ENCODE assay signal across 16 mouse cellular contexts in genomic region chr6:120090712-120091248, GRCm38 (mm10). TPM values are rescaled to one million over a fixed set of nuclear protein-coding genes. Genes with fewer than 3 reads are reported as not detected.
DNase-seq lines count a peak whose midpoint lies in the region; ATAC-seq lines count a peak whose summit lies in the region.
"Had no signal": no experiment of that assay in that cellular context is flagged by ENCODE, and none has a peak within 500 bp of the region (broad histone marks: within the 10 kb centered on the region; RNA-seq: fewer than 3 reads in every experiment).

No protein-coding gene starts in this region.

- 0 out of 2 replicates have a peak, but pooled peaks cover 7% of the 10 kb centered on the region for H3K4me1 ChIP-seq in heart, embryonic 12.5 days (replicated peaks)
- H3K4me1 ChIP-seq in forebrain, embryonic 15.5 days, result no peaks in the 10 kb centered on the region
- H3K4me1 ChIP-seq: liver, embryonic 13.5 days had no signal

- no peak overlapping the region for H3K9ac ChIP-seq in heart, embryonic 12.5 days
- H3K9ac ChIP-seq in forebrain, embryonic 15.5 days (replicated peaks), result no peak overlapping the region
- H3K9ac ChIP-seq: liver, embryonic 13.5 days had no signal

- WGBS in heart, embryonic 12.5 days, result 57% methylated on average over 15 of the region's 15 CpGs
- 75% methylated on average over 15 of the region's 15 CpGs for WGBS in forebrain, embryonic 15.5 days

- H3K27me3 ChIP-seq in heart, embryonic 12.5 days (replicated peaks), result no peaks in the 10 kb centered on the region
- H3K27me3 ChIP-seq in forebrain, embryonic 15.5 days, result no peaks in the 10 kb centered on the region
- H3K27me3 ChIP-seq: liver, embryonic 13.5 days had no signal

- H3K27ac ChIP-seq in heart, embryonic 12.5 days (ENCODE audit: poor library complexity, severe bottlenecking), result no peak overlapping the region
- H3K27ac ChIP-seq in forebrain, embryonic 15.5 days (replicated peaks), result no peak overlapping the region
- H3K27ac ChIP-seq: hindbrain, postnatal 0 days; liver, embryonic 13.5 days; stomach, postnatal 0 days had no signal

- H3K4me2 ChIP-seq in heart, embryonic 12.5 days, result no peak overlapping the region
- no peak overlapping the region for H3K4me2 ChIP-seq in forebrain, embryonic 15.5 days (replicated peaks)
- H3K4me2 ChIP-seq: liver, embryonic 13.5 days had no signal

- no peak for ATAC-seq in heart, embryonic 12.5 days (ENCODE audit: insufficient number of reproducible peaks, low FRiP score)
- ATAC-seq in forebrain, embryonic 15.5 days (replicated peaks), result no peak
- ATAC-seq: hindbrain, postnatal 0 days had no signal

- DNase-seq in heart, adult 18-20 months, result peak; percentile 49 to 69
- peak; percentile 85 for DNase-seq in R1 (ENCODE audit: low read depth, low spot score)
- peak; percentile 50 for DNase-seq in heart, adult 8-10 months (ENCODE audit: low spot score)
- peak; percentile 37 to 44 for DNase-seq in kidney, postnatal 36 days
- DNase-seq in right cerebral cortex, adult 2 months (ENCODE audit: low spot score in 2 of 2), result no peak
- no peak for DNase-seq in frontal cortex, postnatal 36 days (ENCODE audit: low spot score in 2 of 2)
- DNase-seq: cerebellum, adult 9-10 months; liver, embryonic 13.5 days; thymus, postnatal 4 days had no signal

- H3K36me3 ChIP-seq in heart, embryonic 12.5 days, result no peaks in the 10 kb centered on the region
- H3K36me3 ChIP-seq in forebrain, embryonic 15.5 days, result no peaks in the 10 kb centered on the region
- H3K36me3 ChIP-seq: liver, embryonic 13.5 days had no signal

- no peak overlapping the region for H3K4me3 ChIP-seq in heart, embryonic 12.5 days
- no peak overlapping the region for H3K4me3 ChIP-seq in forebrain, embryonic 15.5 days
- H3K4me3 ChIP-seq: erythroblast, embryonic 14.5 days; liver, embryonic 13.5 days had no signal

- no peaks in the 10 kb centered on the region for H3K9me3 ChIP-seq in heart, embryonic 12.5 days (replicated peaks)
- H3K9me3 ChIP-seq in forebrain, embryonic 15.5 days, result no peaks in the 10 kb centered on the region
- H3K9me3 ChIP-seq: liver, embryonic 13.5 days had no signal

RNA-seq across cellular contexts. Expression of gene Ninj2, which starts 2.4 kb away (rescaled TPM):
- total RNA-seq in heart, adult 18-20 months (2021), result not detected
- polyA plus RNA-seq in heart, embryonic 12.5 days (2016; fragmentation: Nextera tagmentation; extraction: Ambion mirVana), result not detected in 2 replicates
- not detected for total RNA-seq in heart, adult 8-10 months (2022)
- polyA plus RNA-seq in forebrain, embryonic 15.5 days (2015; fragmentation: Nextera tagmentation; extraction: Ambion mirVana), result not detected in 2 replicates
- total RNA-seq: hindbrain, postnatal 0 days had no signal
- polyA plus RNA-seq: erythroblast, embryonic 14.5 days; heart, embryonic 16.5 days; hindbrain, postnatal 0 days; liver, embryonic 13.5 days; small intestine, adult 2 months; stomach, postnatal 0 days had no signal

RNA-seq across cellular contexts. Expression of gene Wnk1, which starts 52.3 kb away (rescaled TPM):
- total RNA-seq in heart, adult 18-20 months (2021), result 100 to 1,000 TPM; 416 to 419 TPM
- polyA plus RNA-seq in heart, embryonic 12.5 days (2016; fragmentation: Nextera tagmentation; extraction: Ambion mirVana), result 94.6 and 107 TPM in 2 replicates
- 100 to 1,000 TPM; 363 to 494 (median 444) TPM for total RNA-seq in heart, adult 8-10 months (2022)
- polyA plus RNA-seq in forebrain, embryonic 15.5 days (2015; fragmentation: Nextera tagmentation; extraction: Ambion mirVana), result 55.2 and 56.5 TPM in 2 replicates

Comparison
In these comparisons a context has a peak if more than half of its experiments do, and no peak if none do; other contexts are left out.
1. DNase-seq: peak in heart, adult 18-20 months (2 of 2), R1 (single experiment), heart, adult 8-10 months (single experiment) and kidney, postnatal 36 days (2 of 2); none in right cerebral cortex, adult 2 months (0 of 2) and frontal cortex, postnatal 36 days (0 of 2).